Mouse (Mus musculus): ENCODE data around the gene Acadsb. TPM values are rescaled to one million over a fixed set of nuclear protein-coding genes. Genes with fewer than 3 reads are reported as not detected.
"Not testable (repeated sequence)": the region's sequence is repeated elsewhere in the genome, so short reads cannot be mapped to it uniquely, and the experiment has no call there.

Gene Acadsb
- polyA plus RNA-seq, 1 experiment from 2014 or later: 89.4 TPM

DNA sequence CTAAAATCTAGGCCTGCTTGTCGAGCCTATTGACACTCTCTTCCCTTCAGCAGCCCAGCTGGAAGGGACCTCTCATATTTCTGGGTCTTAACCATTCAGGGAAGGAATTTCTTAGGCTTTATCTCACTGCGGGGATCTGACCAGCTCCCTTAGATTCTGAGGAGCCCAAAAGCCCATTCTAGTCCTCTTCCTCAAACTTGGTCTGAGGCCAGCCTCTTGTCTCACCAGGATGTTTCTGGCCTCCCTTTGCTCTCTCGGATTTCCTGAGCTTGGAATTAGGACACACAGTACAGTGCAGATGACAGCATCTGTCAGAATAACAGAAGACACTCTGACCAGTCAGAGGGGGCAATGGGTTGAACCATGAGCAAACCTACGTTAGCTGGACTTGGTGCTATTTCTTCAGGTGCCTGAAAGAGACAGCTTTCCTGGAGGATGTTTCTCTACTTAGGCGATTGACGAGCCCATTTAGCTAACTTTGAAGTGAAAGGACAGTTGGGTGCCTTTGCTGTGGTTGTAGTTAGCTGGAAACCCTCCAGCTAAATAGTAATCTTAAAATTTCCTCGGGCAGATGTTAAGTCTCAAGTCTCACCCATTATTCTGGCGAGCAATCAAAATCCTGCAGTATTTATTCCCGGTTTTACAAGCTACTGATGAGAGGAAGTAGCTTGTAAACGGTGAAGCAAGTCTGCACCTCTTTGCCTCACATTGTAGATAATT lies 980 bp downstream of the Acadsb start:
- 58% methylated on average over 10 of the region's 10 CpGs for WGBS
- H3K27me3 ChIP-seq: no peaks in the 10 kb centered on the region
- no peaks in the 10 kb centered on the region for H3K9me3 ChIP-seq (replicated peaks)
- peak overlapping the region; percentile 81 for H3K4me2 ChIP-seq
- H3K4me1 ChIP-seq: peaks cover 27% of the 10 kb centered on the region
- no peak for ATAC-seq
- peak overlapping the region; percentile 97 for H3K9ac ChIP-seq
- no peaks in the 10 kb centered on the region for H3K36me3 ChIP-seq (ENCODE audit: poor library complexity, severe bottlenecking)
- no peak overlapping the region for H3K27ac ChIP-seq
- peak overlapping the region; percentile 79 for H3K4me3 ChIP-seq

DNA sequence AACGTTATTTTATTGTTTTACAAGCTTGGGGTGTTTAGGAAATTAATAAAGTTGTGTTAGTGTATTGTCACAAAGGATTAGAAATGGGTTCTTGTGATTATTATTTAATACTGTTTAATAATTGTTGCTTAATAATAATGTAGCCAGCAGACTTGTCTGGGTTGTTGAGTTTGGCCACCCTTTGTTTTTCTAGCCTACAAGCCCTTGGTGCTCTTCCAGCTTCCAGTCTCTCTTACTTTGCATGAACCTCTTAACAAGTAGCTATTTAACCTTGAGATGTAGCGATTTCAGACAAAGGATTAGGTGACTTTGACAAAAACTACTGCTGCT lies 1.5 kb downstream of the Acadsb start:
- no peaks in the 10 kb centered on the region for H3K9me3 ChIP-seq (replicated peaks)
- H3K4me1 ChIP-seq: peaks cover 27% of the 10 kb centered on the region
- no peak overlapping the region for H3K4me3 ChIP-seq
- ATAC-seq: no peak
- no peak overlapping the region for H3K9ac ChIP-seq
- no peaks in the 10 kb centered on the region for H3K27me3 ChIP-seq
- 78% methylated on average over 2 of the region's 2 CpGs for WGBS
- H3K27ac ChIP-seq: no peak overlapping the region
- no peaks in the 10 kb centered on the region for H3K36me3 ChIP-seq (ENCODE audit: poor library complexity, severe bottlenecking)
- H3K4me2 ChIP-seq: no peak overlapping the region

DNA sequence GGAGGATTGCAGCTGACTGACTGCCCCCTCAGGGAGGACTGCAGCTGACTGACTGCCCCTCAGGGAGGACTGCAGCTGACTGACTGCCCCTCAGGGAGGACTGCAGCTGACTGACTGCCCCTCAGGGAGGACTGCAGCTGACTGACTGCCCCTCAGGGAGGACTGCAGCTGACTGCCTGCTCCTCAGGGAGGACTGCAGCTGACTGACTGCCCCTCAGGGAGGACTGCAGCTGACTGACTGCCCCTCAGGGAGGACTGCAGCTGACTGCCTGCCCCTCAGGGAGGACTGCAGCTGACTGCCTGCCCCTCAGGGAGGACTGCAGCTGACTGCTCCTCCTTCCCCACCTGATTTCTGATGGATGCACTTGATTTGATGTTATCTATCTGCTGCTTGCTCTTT lies 6.3 kb downstream of the Acadsb start:
- H3K9me3 ChIP-seq (replicated peaks); H3K27ac ChIP-seq; H3K36me3 ChIP-seq (ENCODE audit: poor library complexity, severe bottlenecking); H3K4me1 ChIP-seq; H3K9ac ChIP-seq; H3K4me2 ChIP-seq; H3K27me3 ChIP-seq; H3K4me3 ChIP-seq; ATAC-seq: not testable (repeated sequence)

DNA sequence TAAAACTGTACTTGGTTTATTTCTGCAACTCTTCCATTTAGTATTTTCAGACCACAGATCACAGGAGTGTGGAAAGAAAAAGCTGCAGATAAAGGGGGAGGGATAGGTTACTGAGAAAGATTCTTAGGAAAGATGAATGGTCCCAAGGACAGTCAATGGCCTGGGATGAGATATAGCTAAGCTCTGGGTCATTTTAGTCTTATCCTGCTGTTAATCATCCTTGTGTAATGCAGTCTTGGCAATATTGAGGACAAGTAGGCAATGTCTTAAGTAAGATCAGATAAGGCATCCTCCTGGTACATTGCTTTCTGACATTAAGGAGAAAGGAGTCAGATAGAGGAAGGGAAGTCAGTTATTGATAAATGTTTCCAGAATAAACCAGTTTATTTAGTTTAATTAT lies 7.2 kb downstream of the Acadsb start:
- ATAC-seq: no peak
- Histone ChIP-seq H3K27me3 (no peaks in the 10 kb centered on the region), H3K36me3 (ENCODE audit: poor library complexity, severe bottlenecking) (no peaks in the 10 kb centered on the region), H3K4me2 (no peak overlapping the region), H3K27ac (no peak overlapping the region), H3K9me3 (replicated peaks) (no peaks in the 10 kb centered on the region), H3K9ac (no peak overlapping the region), H3K4me3 (no peak overlapping the region), H3K4me1 (no peaks in the 10 kb centered on the region)

DNA sequence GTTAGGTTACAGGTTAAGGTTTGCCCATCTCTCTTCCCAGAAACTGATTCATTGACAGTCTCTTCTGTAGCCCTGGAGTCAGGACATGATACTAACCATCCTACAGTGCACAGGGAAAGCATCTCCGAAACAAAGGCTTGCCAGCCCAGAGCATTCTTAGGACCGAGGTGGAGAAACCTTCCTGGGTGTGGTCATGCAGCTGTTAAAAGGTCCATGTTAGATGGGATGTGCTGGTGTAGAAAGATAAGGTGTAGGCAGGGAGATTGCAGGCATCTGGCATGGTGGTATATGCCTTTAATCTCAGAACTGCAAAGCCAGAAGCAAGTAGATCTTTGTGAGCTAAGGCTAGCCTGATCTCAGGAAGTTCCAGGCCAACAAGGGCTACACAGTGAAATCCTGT lies 14.5 kb downstream of the Acadsb start:
- H3K4me2 ChIP-seq: no peak overlapping the region
- no peak overlapping the region for H3K27ac ChIP-seq
- no peaks in the 10 kb centered on the region for H3K27me3 ChIP-seq
- H3K9me3 ChIP-seq (replicated peaks): no peaks in the 10 kb centered on the region
- H3K9ac ChIP-seq: no peak overlapping the region
- no peaks in the 10 kb centered on the region for H3K4me1 ChIP-seq
- H3K36me3 ChIP-seq (ENCODE audit: poor library complexity, severe bottlenecking): peaks cover 17% of the 10 kb centered on the region; the same call in 1 of the 2 replicates
- no peak for ATAC-seq
- WGBS: 89% methylated on average over 2 of the region's 2 CpGs
- H3K4me3 ChIP-seq: no peak overlapping the region

DNA sequence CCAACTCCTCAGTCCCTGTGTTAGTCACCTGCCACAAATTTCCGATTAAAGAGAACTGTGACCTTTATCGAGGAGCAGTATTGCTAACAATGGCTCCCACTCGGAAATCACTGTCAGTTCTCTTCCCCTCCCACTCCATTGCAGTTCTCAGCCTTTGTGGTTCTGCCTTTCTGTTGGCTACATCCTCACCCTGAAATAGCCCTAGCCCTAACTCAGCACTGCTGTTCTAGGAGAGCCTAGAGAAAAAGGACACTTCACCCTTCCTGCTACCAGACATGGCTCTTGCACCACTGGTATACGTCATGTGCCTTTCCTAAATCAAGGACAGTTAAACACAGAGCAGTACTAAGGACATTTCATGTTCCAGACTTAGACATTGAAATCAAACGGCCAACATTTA lies 16.9 kb downstream of the Acadsb start:
- no peak for ATAC-seq
- Histone ChIP-seq H3K36me3 (ENCODE audit: poor library complexity, severe bottlenecking) (peaks cover 31% of the 10 kb centered on the region), H3K27me3 (no peaks in the 10 kb centered on the region), H3K4me2 (no peak overlapping the region), H3K4me3 (no peak overlapping the region), H3K27ac (no peak overlapping the region), H3K9ac (no peak overlapping the region), H3K4me1 (no peaks in the 10 kb centered on the region), H3K9me3 (replicated peaks) (no peaks in the 10 kb centered on the region)
- WGBS: 92% methylated on average over 5 of the region's 5 CpGs

DNA sequence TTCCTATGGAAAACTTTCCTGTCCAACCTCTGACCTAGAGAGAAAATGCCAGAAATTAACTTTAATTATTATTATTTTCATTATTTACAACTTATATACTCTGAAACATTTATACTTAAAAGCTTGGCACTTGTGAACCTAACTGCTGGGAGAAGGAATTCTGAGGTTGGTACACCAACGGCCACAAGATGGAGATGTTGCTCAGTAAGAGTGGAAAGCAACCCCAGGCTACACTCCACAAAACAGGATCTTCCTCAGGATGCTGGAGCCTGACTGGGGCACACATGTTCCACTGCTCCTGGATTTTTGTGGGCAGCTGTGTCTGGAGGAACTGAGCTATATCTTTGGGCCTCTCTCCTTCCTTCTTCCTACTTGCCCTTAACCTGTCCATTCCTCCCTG lies 21.8 kb downstream of the Acadsb start:
- H3K36me3 ChIP-seq (ENCODE audit: poor library complexity, severe bottlenecking): peaks cover 25% of the 10 kb centered on the region
- H3K27me3 ChIP-seq: peaks cover 5% of the 10 kb centered on the region; the same call in 1 of the 2 replicates
- 5% methylated on average over 1 of the region's 1 CpGs for WGBS
- H3K9ac ChIP-seq: no peak overlapping the region
- H3K4me1 ChIP-seq: no peaks in the 10 kb centered on the region
- ATAC-seq: no peak
- no peak overlapping the region for H3K4me2 ChIP-seq
- H3K4me3 ChIP-seq: no peak overlapping the region
- no peaks in the 10 kb centered on the region for H3K9me3 ChIP-seq (replicated peaks)
- H3K27ac ChIP-seq: no peak overlapping the region

DNA sequence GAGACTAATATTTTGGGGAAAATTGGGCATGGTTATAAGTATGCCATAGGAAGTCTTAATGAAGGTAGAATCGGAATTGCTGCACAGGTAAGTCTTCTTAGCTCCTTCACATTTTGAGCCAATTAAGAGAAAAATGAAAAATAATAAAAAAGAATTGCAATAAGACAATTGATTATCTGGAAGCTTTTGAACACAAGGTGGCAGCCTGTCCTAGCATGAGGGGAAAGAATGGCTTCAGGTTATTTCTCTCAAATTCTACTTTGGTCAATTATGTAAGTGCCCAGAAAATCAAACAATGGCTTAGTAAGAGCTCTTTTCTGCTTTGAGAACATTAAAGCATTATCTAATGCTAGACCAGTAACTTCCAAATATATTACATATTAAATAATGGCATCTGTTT lies 23.9 kb downstream of the Acadsb start:
- Histone ChIP-seq H3K9me3 (replicated peaks) (no peaks in the 10 kb centered on the region), H3K27ac (no peak overlapping the region), H3K4me1 (no peaks in the 10 kb centered on the region), H3K27me3 (peaks cover 5% of the 10 kb centered on the region; the same call in 1 of the 2 replicates), H3K4me2 (no peak overlapping the region), H3K36me3 (ENCODE audit: poor library complexity, severe bottlenecking) (peaks cover 20% of the 10 kb centered on the region), H3K4me3 (no peak overlapping the region), H3K9ac (no peak overlapping the region)
- ATAC-seq: no peak
- WGBS: 76% methylated on average over 1 of the region's 1 CpGs

DNA sequence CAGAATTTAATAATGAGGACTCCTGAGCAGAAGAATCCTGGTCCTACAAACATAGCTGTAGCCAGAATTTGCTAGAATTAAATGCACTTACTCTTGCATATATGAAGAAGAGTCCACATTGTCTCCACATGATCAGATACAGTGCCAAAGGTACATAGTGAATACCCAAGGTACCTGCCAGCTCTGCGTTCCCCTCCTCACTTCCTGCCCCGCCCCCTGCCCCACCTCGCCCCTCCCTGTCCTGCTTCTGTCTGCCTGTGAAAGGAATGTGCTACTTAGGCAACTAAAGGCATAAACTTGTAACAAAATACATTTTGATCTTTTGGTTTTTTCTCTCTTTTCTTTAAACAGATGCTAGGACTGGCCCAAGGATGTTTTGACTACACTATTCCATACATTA lies 26.6 kb downstream of the Acadsb start:
- Histone ChIP-seq H3K9ac (no peak overlapping the region), H3K27ac (no peak overlapping the region), H3K4me2 (no peak overlapping the region), H3K9me3 (replicated peaks) (no peaks in the 10 kb centered on the region), H3K4me1 (no peaks in the 10 kb centered on the region), H3K36me3 (ENCODE audit: poor library complexity, severe bottlenecking) (peaks cover 15% of the 10 kb centered on the region), H3K4me3 (no peak overlapping the region), H3K27me3 (peaks cover 5% of the 10 kb centered on the region; the same call in 1 of the 2 replicates)
- ATAC-seq: no peak
- 68% methylated on average over 3 of the region's 3 CpGs for WGBS

DNA sequence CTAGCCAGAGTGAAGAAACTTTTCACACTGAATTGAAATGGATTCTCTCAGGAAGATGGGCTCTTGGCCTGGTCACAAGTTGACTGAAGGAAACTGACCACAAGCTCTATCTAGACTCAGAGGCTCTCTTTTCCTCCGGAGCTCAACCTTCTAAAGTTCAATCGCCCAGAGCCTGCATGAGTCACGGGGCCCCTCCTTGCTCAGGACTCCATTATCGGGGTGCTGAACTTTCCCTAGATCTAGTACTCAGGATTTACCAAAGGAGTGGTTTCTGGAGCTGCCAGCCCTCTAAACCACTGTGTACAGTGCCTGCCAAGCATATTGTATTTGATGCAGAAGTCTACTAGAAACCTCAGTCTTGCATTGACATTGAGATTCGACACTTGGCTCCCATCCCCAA lies 46.3 kb downstream of the Acadsb start:
- 93% methylated on average over 5 of the region's 5 CpGs for WGBS
- Histone ChIP-seq H3K36me3 (ENCODE audit: poor library complexity, severe bottlenecking) (no peaks in the 10 kb centered on the region), H3K4me2 (no peak overlapping the region), H3K9ac (no peak overlapping the region), H3K9me3 (replicated peaks) (peaks cover 1% of the 10 kb centered on the region; the same call in 1 of the 2 replicates), H3K27me3 (peaks cover 55% of the 10 kb centered on the region), H3K27ac (no peak overlapping the region), H3K4me1 (no peaks in the 10 kb centered on the region), H3K4me3 (no peak overlapping the region)
- ATAC-seq: no peak

DNA sequence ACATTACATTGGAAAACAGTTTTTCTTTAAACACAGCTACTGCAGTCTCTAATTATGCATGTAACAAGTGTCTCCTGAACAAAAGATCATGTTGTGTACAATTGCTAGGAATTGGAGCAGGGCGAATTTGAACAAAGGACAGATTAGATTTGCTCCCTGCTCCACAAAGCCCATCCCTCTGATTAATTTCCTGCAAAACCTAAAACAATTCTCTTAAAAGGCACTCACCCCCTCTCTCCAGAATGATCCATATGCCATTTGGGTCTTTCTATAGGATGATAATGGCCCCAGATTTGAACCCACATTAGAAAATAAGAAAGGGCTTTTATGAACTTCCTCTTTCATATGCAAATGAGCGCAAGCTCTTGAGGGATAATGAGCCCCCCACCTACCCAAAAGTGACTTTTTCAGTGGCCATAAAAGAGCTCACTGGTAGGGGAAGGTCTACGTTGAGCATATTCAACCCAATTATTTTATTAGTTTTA lies 54.8 kb downstream of the Acadsb start:
- H3K27me3 ChIP-seq: peaks cover 85% of the 10 kb centered on the region
- no peak overlapping the region for H3K4me2 ChIP-seq
- no peak overlapping the region for H3K4me3 ChIP-seq
- H3K9me3 ChIP-seq (replicated peaks): peaks cover 22% of the 10 kb centered on the region
- 4% methylated on average over 3 of the region's 3 CpGs for WGBS
- H3K9ac ChIP-seq: no peak overlapping the region
- no peaks in the 10 kb centered on the region for H3K36me3 ChIP-seq (ENCODE audit: poor library complexity, severe bottlenecking)
- H3K4me1 ChIP-seq: peaks cover 21% of the 10 kb centered on the region
- ATAC-seq: peak; percentile 88
- H3K27ac ChIP-seq: no peak overlapping the region

DNA sequence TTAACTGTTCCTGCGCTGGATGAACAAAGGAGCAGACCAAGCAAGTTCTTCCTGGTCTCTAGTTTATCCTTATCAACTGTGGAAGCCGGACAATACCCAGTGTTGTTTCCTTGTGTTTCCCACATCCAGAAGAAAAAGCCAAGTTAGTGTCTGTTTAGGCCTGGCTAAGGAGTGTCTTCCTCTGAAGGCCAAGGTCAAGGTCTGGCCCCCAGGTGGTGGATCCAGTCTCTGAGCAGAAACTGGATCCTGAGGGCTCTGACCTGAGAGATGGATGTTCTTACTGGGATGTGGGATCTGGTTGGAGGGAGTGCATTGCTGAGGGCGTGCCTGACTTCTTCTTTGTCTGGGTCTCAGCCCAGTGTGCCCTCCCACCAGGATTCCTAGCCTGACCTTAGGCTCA lies 55.3 kb downstream of the Acadsb start:
- Histone ChIP-seq H3K4me2 (no peak overlapping the region), H3K9me3 (replicated peaks) (peaks cover 22% of the 10 kb centered on the region), H3K36me3 (ENCODE audit: poor library complexity, severe bottlenecking) (no peaks in the 10 kb centered on the region), H3K27me3 (peaks cover 86% of the 10 kb centered on the region), H3K27ac (no peak overlapping the region), H3K4me1 (peaks cover 21% of the 10 kb centered on the region), H3K9ac (no peak overlapping the region), H3K4me3 (no peak overlapping the region)
- ATAC-seq: peak; percentile 24; the same call in 1 of the 2 replicates
- 10% methylated on average over 3 of the region's 3 CpGs for WGBS

DNA sequence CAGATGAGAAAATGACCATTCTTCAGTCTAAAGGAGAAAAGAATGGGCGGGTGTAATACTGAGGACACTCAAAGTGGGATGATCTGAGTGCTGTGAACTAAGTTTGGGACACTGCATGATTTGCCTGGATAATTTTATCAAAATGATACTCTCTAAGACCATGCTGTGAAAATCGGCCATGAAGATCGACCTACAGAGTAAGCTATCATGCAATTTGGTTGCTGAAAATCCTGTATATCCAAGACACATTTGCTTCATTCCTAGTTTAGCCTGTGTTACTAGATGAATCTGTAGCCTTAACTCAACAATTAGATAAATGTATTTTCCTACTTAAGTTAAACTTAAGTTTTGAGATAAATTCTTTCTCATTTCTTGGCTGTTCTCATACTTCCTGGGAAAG lies 56.9 kb downstream of the Acadsb start:
- H3K27me3 ChIP-seq: peaks cover 81% of the 10 kb centered on the region

More for the DNA sequence above, 56.9 kb downstream of the Acadsb start:
- WGBS: 89% methylated on average over 3 of the region's 3 CpGs
- Histone ChIP-seq H3K9me3 (replicated peaks) (peaks cover 14% of the 10 kb centered on the region; the same call in 1 of the 2 replicates), H3K4me3 (no peak overlapping the region), H3K9ac (no peak overlapping the region), H3K36me3 (ENCODE audit: poor library complexity, severe bottlenecking) (no peaks in the 10 kb centered on the region), H3K4me2 (no peak overlapping the region), H3K27ac (no peak overlapping the region), H3K4me1 (peaks cover 21% of the 10 kb centered on the region)
- ATAC-seq: no peak
